Mouse (Mus musculus): ENCODE results near the gene Idnk. TPM values are rescaled to one million over a fixed set of nuclear protein-coding genes. Genes with fewer than 3 reads are reported as not detected.

Idnk gene
- polyA plus RNA-seq, 1 experiment from 2014 or later, result 25.4 TPM

Other genes with a start within 250 kb of the Idnk start
- gene Spock1, start 249.3 kb upstream of the Idnk start, polyA plus RNA-seq (2016; fragmentation: Nextera tagmentation; extraction: Ambion mirVana), result 0.41 and 0.70 TPM in 2 replicates
- 4.4 and 4.5 TPM in 2 replicates for gene Klhl3, start 44.1 kb upstream of the Idnk start, polyA plus RNA-seq (2016; fragmentation: Nextera tagmentation; extraction: Ambion mirVana)
- gene Hnrnpa0, start 29.1 kb upstream of the Idnk start, polyA plus RNA-seq (2016; fragmentation: Nextera tagmentation; extraction: Ambion mirVana), result 21.6 and 21.8 TPM in 2 replicates
- gene Ubqln1, start 58.0 kb downstream of the Idnk start, polyA plus RNA-seq (2016; fragmentation: Nextera tagmentation; extraction: Ambion mirVana), result 104 and 108 TPM in 2 replicates
- 24.7 and 25.4 TPM in 2 replicates for gene Gkap1, start 118.0 kb downstream of the Idnk start, polyA plus RNA-seq (2016; fragmentation: Nextera tagmentation; extraction: Ambion mirVana)
- gene Kif27, start 201.5 kb downstream of the Idnk start, polyA plus RNA-seq (2016; fragmentation: Nextera tagmentation; extraction: Ambion mirVana), result 0.40 and 0.41 TPM in 2 replicates
- gene 2210016F16Rik, start 227.6 kb downstream of the Idnk start, polyA plus RNA-seq (2016; fragmentation: Nextera tagmentation; extraction: Ambion mirVana), result 27.9 and 30.5 TPM in 2 replicates
- gene Rmi1, start 244.6 kb downstream of the Idnk start, polyA plus RNA-seq (2016; fragmentation: Nextera tagmentation; extraction: Ambion mirVana), result 20.7 and 23.1 TPM in 2 replicates
- 1,144 and 1,169 TPM in 2 replicates for gene Hnrnpk, start 245.7 kb downstream of the Idnk start, polyA plus RNA-seq (2016; fragmentation: Nextera tagmentation; extraction: Ambion mirVana)

Measured in heart, embryonic 12.5 days (tissue).